Mouse (Mus musculus): ENCODE data around the gene Dnajc10.

Dnajc10 gene

GRCm38 (mm10) chr2:80315242-80316161 is at the start of gene Dnajc10:
TSS of gene Dnajc10 (plus strand) at chr2:80315466.
- peak; percentile 68 for DNase-seq (ENCODE audit: low read depth, low spot score)

- peak; percentile 20 for DNase-seq (ENCODE audit: low read depth, low spot score)
Measured at GRCm38 (mm10) chr2:80266894-80267293, 48.4 kb upstream of the Dnajc10 start.

- DNase-seq (ENCODE audit: low read depth, low spot score) = no peak
Measured at GRCm38 (mm10) chr2:80268053-80268452, 47.2 kb upstream of the Dnajc10 start.

GRCm38 (mm10) chr2:80271431-80271830 is 43.8 kb upstream of the Dnajc10 start:
- DNase-seq (ENCODE audit: low read depth, low spot score) = no peak

DNA sequence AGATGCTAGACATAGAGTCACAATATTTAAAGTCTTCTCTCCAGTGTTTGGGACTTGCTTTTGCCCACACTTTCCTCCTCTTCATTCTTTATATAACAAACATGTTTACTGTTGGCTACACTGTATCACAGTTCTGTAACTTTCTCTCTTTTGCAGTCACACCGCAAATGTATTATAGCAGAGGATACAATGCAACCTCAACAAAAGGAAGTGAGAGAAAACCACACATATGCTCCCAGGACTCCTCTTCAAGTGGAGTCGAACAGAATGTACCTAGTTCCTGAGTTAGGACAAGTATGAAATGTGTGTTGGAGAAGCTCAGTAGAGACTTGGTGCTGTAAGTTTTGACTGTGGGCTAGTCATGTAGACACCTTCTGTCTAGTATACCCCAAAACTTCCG is 42.2 kb upstream of the Dnajc10 start:
- no peak for DNase-seq (ENCODE audit: low read depth, low spot score)

DNA sequence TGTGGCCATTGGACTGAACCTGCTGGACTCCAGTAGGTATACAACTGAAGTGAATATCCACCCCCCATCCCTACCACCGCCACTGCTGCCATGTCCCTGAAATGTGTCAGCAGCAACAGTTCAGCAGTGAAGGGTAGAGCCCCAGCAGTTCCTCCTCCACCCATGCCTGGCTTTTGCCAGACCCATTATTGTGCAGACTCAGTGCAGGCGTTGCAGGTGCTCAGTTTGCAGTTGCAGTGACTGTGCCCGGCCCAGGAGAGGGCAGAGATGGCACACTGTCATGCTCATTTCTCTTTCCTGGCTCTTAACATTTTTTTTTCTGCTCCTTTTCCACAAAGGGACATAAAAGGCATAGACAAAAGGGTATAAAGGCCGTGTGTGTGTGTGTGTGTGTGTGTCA is 41.5 kb upstream of the Dnajc10 start:
- DNase-seq (ENCODE audit: low read depth, low spot score) = no peak

DNA sequence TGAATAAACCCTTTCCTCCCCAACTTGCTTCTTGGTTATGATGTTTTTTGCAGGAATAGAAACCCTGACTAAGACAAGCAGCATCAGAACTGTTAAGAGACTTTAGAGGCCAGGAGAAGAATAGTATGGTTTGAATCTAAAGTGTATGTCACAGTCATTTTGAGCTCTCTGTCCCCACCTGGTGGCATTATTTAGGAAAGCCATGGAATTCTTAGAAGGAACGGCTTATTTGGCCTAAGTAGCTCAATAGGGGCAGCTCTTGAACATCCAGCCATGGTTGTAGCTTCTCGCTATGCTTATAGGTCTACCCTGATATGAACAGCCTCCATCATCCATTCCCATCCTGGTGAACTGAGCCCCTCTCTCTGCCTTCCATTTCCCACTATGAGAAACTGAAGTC is 40.1 kb upstream of the Dnajc10 start:
- peak; percentile 22 for DNase-seq (ENCODE audit: low read depth, low spot score)

GRCm38 (mm10) chr2:80282214-80282613 is 33.1 kb upstream of the Dnajc10 start:
- no peak for DNase-seq (ENCODE audit: low read depth, low spot score)

- no peak for DNase-seq (ENCODE audit: low read depth, low spot score)
Measured at GRCm38 (mm10) chr2:80286397-80286796, 28.9 kb upstream of the Dnajc10 start.

DNA sequence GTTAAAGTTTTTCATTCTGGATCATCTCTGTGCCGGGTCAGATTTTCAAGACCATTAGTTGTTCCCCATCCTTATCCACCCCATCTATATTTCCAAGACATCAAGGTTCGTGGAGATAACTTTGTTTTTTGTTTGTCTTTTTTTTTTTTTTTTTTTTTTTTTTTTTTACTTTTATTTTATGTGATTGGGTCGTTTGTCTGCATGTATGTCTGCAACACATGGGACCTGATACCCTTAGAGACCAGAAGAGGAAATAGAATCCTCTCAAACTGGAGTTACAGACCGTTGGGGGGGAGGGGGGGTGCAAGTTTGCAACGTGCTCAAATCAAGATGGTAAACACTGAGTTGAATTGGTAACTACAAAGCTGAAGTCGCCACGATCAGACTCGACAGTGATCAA is 23.1 kb upstream of the Dnajc10 start, which contains the start of gene Prdx6b:
Gene Prdx6b, plus strand, starts transcription at position 301 of the 400 bp plus-strand sequence.
- DNase-seq (ENCODE audit: low read depth, low spot score) = no peak

- no peak for DNase-seq (ENCODE audit: low read depth, low spot score)
Measured at GRCm38 (mm10) chr2:80298334-80298733, 16.9 kb upstream of the Dnajc10 start.

DNA sequence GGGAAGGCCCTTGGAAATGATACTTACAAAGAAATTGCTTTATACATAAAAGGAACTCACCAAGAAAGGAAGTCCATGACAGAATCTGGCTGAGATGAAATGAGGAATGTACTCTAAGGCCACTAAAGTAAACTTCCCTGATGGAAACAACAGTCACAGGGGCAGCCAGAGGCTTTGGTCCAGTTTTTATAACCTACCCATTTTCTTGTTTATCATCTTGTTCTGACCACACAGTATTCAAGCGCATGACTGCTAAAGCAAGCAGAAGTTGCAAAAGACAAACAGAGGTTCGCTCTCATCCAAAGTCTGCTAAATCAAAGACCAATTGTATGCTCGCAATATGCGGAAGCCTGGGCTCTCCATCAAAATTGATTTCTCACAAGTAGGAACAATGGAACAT is 14.5 kb upstream of the Dnajc10 start:
- no peak for DNase-seq (ENCODE audit: low read depth, low spot score)

- DNase-seq (ENCODE audit: low read depth, low spot score) = no peak
Measured at GRCm38 (mm10) chr2:80303957-80304356, 11.3 kb upstream of the Dnajc10 start.

- no peak for DNase-seq (ENCODE audit: low read depth, low spot score)
Measured at GRCm38 (mm10) chr2:80307701-80308100, 7.6 kb upstream of the Dnajc10 start.

DNA sequence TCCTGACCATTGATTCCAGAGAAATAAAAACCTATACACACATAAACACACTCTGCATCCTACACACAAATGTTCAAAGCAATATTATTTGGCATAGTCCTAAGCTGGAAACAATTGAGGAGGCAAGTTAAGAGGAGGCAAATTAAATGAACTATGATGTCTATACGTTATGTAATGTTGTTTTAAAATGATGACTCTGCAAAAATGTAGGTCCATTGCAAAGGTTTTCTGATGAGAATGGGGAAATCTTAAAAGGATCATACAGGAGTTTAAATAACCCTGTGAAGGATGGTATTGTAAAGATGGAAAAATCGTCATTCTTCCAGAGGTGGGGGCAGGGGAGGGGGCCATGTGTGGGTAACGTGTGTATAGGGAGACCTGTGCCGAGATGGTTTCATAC is 5.5 kb upstream of the Dnajc10 start:
- no peak for DNase-seq (ENCODE audit: low read depth, low spot score)

- no peak for DNase-seq (ENCODE audit: low read depth, low spot score)
Measured at GRCm38 (mm10) chr2:80310772-80311171, 4.5 kb upstream of the Dnajc10 start.

DNA sequence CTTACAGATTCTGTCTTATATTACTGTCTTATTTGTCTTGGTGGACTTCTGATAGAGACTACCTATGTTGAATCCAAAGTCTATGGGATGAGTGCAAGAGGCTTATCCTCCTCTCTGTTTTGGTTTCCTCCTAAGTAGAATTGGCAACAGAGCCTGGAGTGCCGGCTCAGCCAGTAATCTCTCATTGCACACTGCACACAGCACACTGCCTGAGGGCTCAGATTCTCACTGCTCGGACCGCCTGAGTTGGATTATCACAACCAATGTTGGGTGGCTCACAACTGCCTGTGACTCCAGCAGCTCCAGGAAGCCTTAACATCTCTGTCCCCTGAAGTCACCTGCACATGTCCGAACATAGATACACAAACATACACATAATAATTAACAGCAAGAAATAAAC is 3.9 kb upstream of the Dnajc10 start:
- no peak for DNase-seq (ENCODE audit: low read depth, low spot score)

DNA sequence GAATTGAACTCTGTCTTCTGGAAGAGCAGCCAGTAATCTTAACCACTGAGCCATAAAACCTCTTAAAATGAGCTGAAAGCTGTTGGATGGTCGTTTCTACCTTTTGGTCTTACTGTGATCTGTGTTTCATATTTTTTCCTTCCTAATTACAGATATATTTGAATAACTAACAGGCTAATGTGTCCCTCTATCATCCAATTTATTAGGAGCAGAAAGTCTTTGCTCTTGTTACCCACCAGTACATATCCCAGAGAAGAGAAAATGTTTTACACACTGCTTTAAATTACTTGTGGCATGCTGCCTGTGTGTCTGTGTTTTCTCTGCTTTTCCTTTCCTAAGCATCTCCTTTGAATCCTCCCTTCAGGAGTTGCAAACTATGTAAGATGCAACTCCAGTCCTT is 1.1 kb upstream of the Dnajc10 start:
- DNase-seq (ENCODE audit: low read depth, low spot score) = no peak

- DNase-seq (ENCODE audit: low read depth, low spot score) = no peak
Measured at GRCm38 (mm10) chr2:80314854-80315241, 418 bp upstream of the Dnajc10 start.

DNA sequence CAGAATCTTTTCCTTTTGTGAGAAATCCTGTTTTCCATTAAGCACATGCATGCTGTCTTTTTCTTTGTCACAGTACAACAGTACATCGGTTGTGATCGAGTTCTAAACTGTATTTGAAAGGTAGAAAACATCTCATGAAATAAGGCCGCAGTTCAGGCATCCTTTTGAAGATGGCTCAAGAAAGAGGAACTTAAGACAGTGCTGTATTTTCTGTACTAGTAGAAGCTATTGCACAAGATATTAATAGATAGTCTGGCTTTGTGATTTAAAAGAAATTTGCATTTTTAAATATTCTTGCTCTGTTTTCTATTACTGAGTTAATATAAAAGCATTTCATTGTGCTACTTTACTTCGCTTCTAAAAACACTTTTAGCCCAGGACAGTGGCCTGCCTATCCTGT is 7.6 kb downstream of the Dnajc10 start:
- DNase-seq (ENCODE audit: low read depth, low spot score) = no peak

- DNase-seq (ENCODE audit: low read depth, low spot score) = no peak
Measured at GRCm38 (mm10) chr2:80325779-80326178, 10.5 kb downstream of the Dnajc10 start.

GRCm38 (mm10) chr2:80327272-80327671 is 12.0 kb downstream of the Dnajc10 start:
- no peak for DNase-seq (ENCODE audit: low read depth, low spot score)

DNA sequence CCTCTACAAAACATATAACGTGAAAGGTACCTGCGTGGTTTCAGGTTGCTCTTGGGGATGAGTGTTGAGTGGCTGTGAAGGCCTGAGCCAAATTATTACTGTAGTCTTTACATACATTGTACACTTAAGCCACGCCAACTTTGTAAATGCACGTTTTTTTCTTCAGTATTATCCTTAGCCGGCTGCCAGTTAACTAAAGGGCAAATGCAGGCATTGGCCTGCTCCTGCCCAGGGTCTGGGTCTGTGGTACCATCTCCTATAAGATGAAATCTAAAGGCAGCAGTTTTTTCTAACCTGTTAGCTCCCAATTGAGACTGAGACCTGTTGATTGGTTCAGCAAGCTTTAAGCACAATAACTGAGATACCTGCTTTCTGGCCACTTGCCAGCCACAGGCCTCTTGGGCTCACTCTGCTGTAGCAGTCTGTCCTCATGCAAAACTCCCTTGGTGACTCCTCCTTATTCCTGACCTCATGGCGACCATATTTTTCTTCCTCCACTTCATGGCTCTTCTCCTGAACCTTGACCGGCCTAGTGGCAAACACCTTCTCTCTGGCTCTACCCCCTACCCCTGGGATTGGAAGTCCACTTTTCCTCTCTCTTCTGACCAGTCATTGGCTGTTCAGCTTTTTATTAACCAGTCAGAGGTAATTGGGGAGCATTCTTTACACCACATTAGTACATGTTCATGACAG is 13.8 kb downstream of the Dnajc10 start:
- no peak for DNase-seq (ENCODE audit: low read depth, low spot score)
